Mouse (Mus musculus): ENCODE results near the gene Agpat4. TPM values are rescaled to one million over a fixed set of nuclear protein-coding genes. Genes with fewer than 3 reads are reported as not detected.
A peak's percentile ranks its signal among the peaks of the same experiment; 100 is the strongest.

The Agpat4 gene
- total RNA-seq, 2 experiments from 2014 or later, result 2.0 to 3.0 TPM

GRCm38 (mm10) chr17:12185855-12186254 is 67.4 kb downstream of the Agpat4 start:
- no peak for DNase-seq
- Histone ChIP-seq H3K27ac (no peak overlapping the region), H3K4me3 (no peak overlapping the region)
- intact Hi-C loops (cut with DNase I), result no loop called here
- no peak for TF ChIP-seq CTCF (IDR thresholded peaks at IDR 0.05)

GRCm38 (mm10) chr17:12186341-12186740 is 67.8 kb downstream of the Agpat4 start:
- no peak for DNase-seq
- TF ChIP-seq CTCF (IDR thresholded peaks at IDR 0.05), result no peak
- Histone ChIP-seq H3K4me3 (no peak overlapping the region), H3K27ac (no peak overlapping the region)
- intact Hi-C loops (cut with DNase I), result no loop called here

GRCm38 (mm10) chr17:12187782-12188181 is 69.3 kb downstream of the Agpat4 start:
- no peak overlapping the region for H3K27ac ChIP-seq
- no peak for TF ChIP-seq CTCF (IDR thresholded peaks at IDR 0.05)
- intact Hi-C loops (cut with DNase I), result no loop called here
- DNase-seq, result no peak
- H3K4me3 ChIP-seq, result no peak overlapping the region

- Histone ChIP-seq H3K27ac (peak overlapping the region; percentile 38), H3K4me3 (peak overlapping the region; percentile 15; the same call in 1 of the 2 replicates)
- TF ChIP-seq CTCF (IDR thresholded peaks at IDR 0.05), result no peak
- intact Hi-C loops (cut with DNase I), result no loop called here
- peak; percentile 23 for DNase-seq
Observed at GRCm38 (mm10) chr17:12195137-12195536, 76.6 kb downstream of the Agpat4 start.

- peak; percentile 22 for DNase-seq
- no peak overlapping the region for H3K4me3 ChIP-seq
- intact Hi-C loops (cut with DNase I), result no loop called here
- no peak for TF ChIP-seq CTCF (IDR thresholded peaks at IDR 0.05)
- peak overlapping the region; percentile 38; the same call in 1 of the 2 replicates for H3K27ac ChIP-seq
Observed at GRCm38 (mm10) chr17:12195604-12196003, 77.1 kb downstream of the Agpat4 start.

- no peak for DNase-seq
- Histone ChIP-seq H3K27ac (no peak overlapping the region), H3K4me3 (no peak overlapping the region)
- TF ChIP-seq CTCF (IDR thresholded peaks at IDR 0.05), result no peak
- intact Hi-C loops (cut with DNase I), result loop anchor here (10.0 kb wide), 1 partner anchor 75 kb away; no protein-coding TSS in a partner anchor
Observed at GRCm38 (mm10) chr17:12199933-12200332, 81.4 kb downstream of the Agpat4 start.

- no peak for TF ChIP-seq CTCF (IDR thresholded peaks at IDR 0.05)
- DNase-seq, result no peak
- H3K27ac ChIP-seq, result no peak overlapping the region
- H3K4me3 ChIP-seq, result no peak overlapping the region
- intact Hi-C loops (cut with DNase I), result loop anchor here (10.0 kb wide), 1 partner anchor 76 kb away; no protein-coding TSS in a partner anchor
Observed at GRCm38 (mm10) chr17:12201086-12201485, 82.6 kb downstream of the Agpat4 start.

- intact Hi-C loops (cut with DNase I), result loop anchor here (10.0 kb wide), 1 partner anchor 79 kb away; no protein-coding TSS in a partner anchor
- DNase-seq, result no peak
- TF ChIP-seq CTCF (IDR thresholded peaks at IDR 0.05), result no peak; the same call in 1 of the 2 replicates
- Histone ChIP-seq H3K4me3 (no peak overlapping the region), H3K27ac (no peak overlapping the region)
Observed at GRCm38 (mm10) chr17:12203414-12203897, 85.0 kb downstream of the Agpat4 start.

- intact Hi-C loops (cut with DNase I), result loop anchor here (10.0 kb wide), 1 partner anchor 79 kb away; no protein-coding TSS in a partner anchor
- Histone ChIP-seq H3K4me3 (no peak overlapping the region), H3K27ac (no peak overlapping the region)
- DNase-seq, result no peak
- TF ChIP-seq CTCF (IDR thresholded peaks at IDR 0.05), result no peak
Observed at GRCm38 (mm10) chr17:12204246-12204645, 85.7 kb downstream of the Agpat4 start.

GRCm38 (mm10) chr17:12204689-12205014 is 86.1 kb downstream of the Agpat4 start:
- Histone ChIP-seq H3K27ac (no peak overlapping the region), H3K4me3 (no peak overlapping the region)
- intact Hi-C loops (cut with DNase I), result loop anchor here (5.0 to 10.0 kb wide), 2 partner anchors 42 to 80 kb away; no protein-coding TSS in a partner anchor
- TF ChIP-seq CTCF (IDR thresholded peaks at IDR 0.05), result no peak
- no peak for DNase-seq

GRCm38 (mm10) chr17:12205015-12205693 is 86.7 kb downstream of the Agpat4 start:
- Histone ChIP-seq H3K4me3 (no peak overlapping the region), H3K27ac (no peak overlapping the region)
- no peak for TF ChIP-seq CTCF (IDR thresholded peaks at IDR 0.05)
- intact Hi-C loops (cut with DNase I), result loop anchor here (5.0 to 10.0 kb wide), 2 partner anchors 43 to 80 kb away; no protein-coding TSS in a partner anchor
- DNase-seq, result no peak

- no peak for TF ChIP-seq CTCF (IDR thresholded peaks at IDR 0.05)
- no peak overlapping the region for H3K4me3 ChIP-seq
- no peak overlapping the region for H3K27ac ChIP-seq
- no peak for DNase-seq
- intact Hi-C loops (cut with DNase I), result loop anchor here (5.0 to 10.0 kb wide), 2 partner anchors 43 to 81 kb away; no protein-coding TSS in a partner anchor
Observed at GRCm38 (mm10) chr17:12205694-12206075, 87.2 kb downstream of the Agpat4 start.

GRCm38 (mm10) chr17:12206248-12206647 is 87.7 kb downstream of the Agpat4 start:
- no peak for DNase-seq
- H3K4me3 ChIP-seq, result no peak overlapping the region
- TF ChIP-seq CTCF (IDR thresholded peaks at IDR 0.05), result no peak
- no peak overlapping the region for H3K27ac ChIP-seq
- intact Hi-C loops (cut with DNase I), result loop anchor here (5.0 to 10.0 kb wide), 2 partner anchors 44 to 81 kb away; no protein-coding TSS in a partner anchor
